11 mouse cellular contexts compared by ENCODE assay signal in the genomic region with DNA sequence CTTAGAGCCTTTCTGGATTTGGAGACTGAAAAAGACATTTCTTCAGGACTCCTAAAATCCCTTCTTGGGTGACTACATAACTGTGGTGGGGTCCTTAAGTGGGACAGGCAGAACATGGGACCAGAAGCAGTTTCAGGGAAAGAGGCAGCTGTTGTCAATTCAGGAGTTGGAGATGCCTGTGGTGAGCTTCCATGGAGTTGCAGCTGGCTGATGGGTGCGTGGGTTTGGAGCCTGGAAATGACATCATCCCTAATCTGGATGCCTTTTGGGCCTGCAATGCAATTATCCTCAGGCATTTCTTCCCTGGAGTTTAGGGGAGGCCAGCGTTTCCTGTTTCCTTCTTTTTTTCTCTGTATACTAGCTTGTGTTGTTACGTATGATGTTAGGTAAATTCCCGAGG. TPM values are rescaled to one million over a fixed set of nuclear protein-coding genes. Genes with fewer than 3 reads are reported as not detected.
DNase-seq lines count a peak whose midpoint lies in the region; ATAC-seq lines count a peak whose summit lies in the region.
"Had no signal": no experiment of that assay in that cellular context is flagged by ENCODE, and none has a peak within 500 bp of the region (broad histone marks: within the 10 kb centered on the region; RNA-seq: fewer than 3 reads in every experiment).

No protein-coding gene starts in this region.

- H3K4me1 ChIP-seq in embryonic facial prominence, embryonic 10.5 days, result peaks cover 27% of the 10 kb centered on the region
- 0 out of 2 replicates have a peak, but pooled peaks cover 3% of the 10 kb centered on the region for H3K4me1 ChIP-seq in limb, embryonic 13.5 days
- H3K4me1 ChIP-seq in kidney, embryonic 14.5 days (ENCODE audit: control insufficient read depth, insufficient read depth, low read length), result no peaks in the 10 kb centered on the region

- H3K4me2 ChIP-seq in limb, embryonic 13.5 days (replicated peaks), result no peak overlapping the region
- no peak overlapping the region for H3K4me2 ChIP-seq in kidney, embryonic 14.5 days (replicated peaks; ENCODE audit: low read depth, low read length)

- peak; percentile 76 for DNase-seq in NIH3T3 (ENCODE audit: low read depth)
- DNase-seq in embryonic facial prominence, embryonic 10.5 days (ENCODE audit: low spot score), result peak; percentile 26
- peak; percentile 51 to 58 for DNase-seq in heart, adult 9 months (ENCODE audit: low spot score in 2 of 2)
- no peak for DNase-seq in ovary, postnatal 14 days (ENCODE audit: low spot score)
- DNase-seq in cerebellum, postnatal 36 days, result no peak
- DNase-seq: spleen, adult 18-20 months had no signal

- ATAC-seq in limb, embryonic 13.5 days (ENCODE audit: low FRiP score, low read depth), result 0 out of 2 replicates have a peak, but pooled peaks have one; percentile 51
- ATAC-seq in kidney, embryonic 14.5 days (ENCODE audit: low FRiP score, low TSS enrichment), result no peak
- ATAC-seq: activated CD4-positive, CD25-positive, alpha-beta regulatory T cell, adult 4 months had no signal

- H3K9ac ChIP-seq in limb, embryonic 13.5 days, result no peak overlapping the region
- H3K9ac ChIP-seq in kidney, embryonic 14.5 days (ENCODE audit: low read depth, low read length), result no peak overlapping the region
- H3K9ac ChIP-seq: liver, embryonic 14.5 days had no signal

- 48% methylated on average over 4 of the region's 4 CpGs for WGBS in embryonic facial prominence, embryonic 10.5 days
- WGBS in limb, embryonic 13.5 days, result 29% methylated on average over 4 of the region's 4 CpGs
- 70% methylated on average over 4 of the region's 4 CpGs for WGBS in kidney, embryonic 14.5 days

- H3K27ac ChIP-seq in embryonic facial prominence, embryonic 10.5 days (replicated peaks), result peak overlapping the region; percentile 19; the same call in 1 of the 2 replicates
- H3K27ac ChIP-seq in limb, embryonic 13.5 days, result no peak overlapping the region; the same call in 1 of the 2 replicates
- H3K27ac ChIP-seq in kidney, embryonic 14.5 days (ENCODE audit: low read depth, low read length), result no peak overlapping the region
- H3K27ac ChIP-seq: liver, embryonic 14.5 days had no signal

- H3K36me3 ChIP-seq in embryonic facial prominence, embryonic 10.5 days (replicated peaks), result no peaks in the 10 kb centered on the region
- no peaks in the 10 kb centered on the region for H3K36me3 ChIP-seq in limb, embryonic 13.5 days
- no peaks in the 10 kb centered on the region for H3K36me3 ChIP-seq in kidney, embryonic 14.5 days (ENCODE audit: control insufficient read depth, insufficient read depth, low read length)

- H3K4me3 ChIP-seq in embryonic facial prominence, embryonic 10.5 days, result no peak overlapping the region
- no peak overlapping the region for H3K4me3 ChIP-seq in limb, embryonic 13.5 days
- no peak overlapping the region for H3K4me3 ChIP-seq in kidney, embryonic 14.5 days (ENCODE audit: low read length)

- H3K27me3 ChIP-seq in embryonic facial prominence, embryonic 10.5 days (replicated peaks; ENCODE audit: low read depth, poor library complexity, severe bottlenecking), result no peaks in the 10 kb centered on the region; the same call in 1 of the 2 replicates
- no peaks in the 10 kb centered on the region for H3K27me3 ChIP-seq in limb, embryonic 13.5 days
- H3K27me3 ChIP-seq in kidney, embryonic 14.5 days (ENCODE audit: control insufficient read depth, insufficient read depth, low read length), result no peaks in the 10 kb centered on the region

- H3K9me3 ChIP-seq in embryonic facial prominence, embryonic 10.5 days, result no peaks in the 10 kb centered on the region
- H3K9me3 ChIP-seq in limb, embryonic 13.5 days, result no peaks in the 10 kb centered on the region
- no peaks in the 10 kb centered on the region for H3K9me3 ChIP-seq in kidney, embryonic 14.5 days (ENCODE audit: control insufficient read depth, low read length)

RNA-seq across cellular contexts. Expression of a gene that starts 31.7 kb away (rescaled TPM):
- 0.10 TPM in 1 of 2 replicates, not detected in the other for polyA plus RNA-seq in embryonic facial prominence, embryonic 10.5 days (2016; fragmentation: Nextera tagmentation; extraction: Ambion mirVana)
- not detected in 2 replicates for polyA plus RNA-seq in limb, embryonic 13.5 days (2015; fragmentation: Nextera tagmentation; extraction: Ambion mirVana)
- not detected in 2 replicates for polyA plus RNA-seq in kidney, embryonic 14.5 days (2014; fragmentation: Nextera tagmentation; extraction: Ambion mirVana)
- polyA plus RNA-seq: forebrain, embryonic 11.5 days; liver, embryonic 14.5 days had no signal

Comparison
In these comparisons a context has a peak if more than half of its experiments do, and no peak if none do; other contexts are left out.
1. DNase-seq: peak in NIH3T3 (single experiment), embryonic facial prominence, embryonic 10.5 days (single experiment) and heart, adult 9 months (2 of 2); none in ovary, postnatal 14 days (single experiment) and cerebellum, postnatal 36 days (0 of 2).